Mouse (Mus musculus) limb, embryonic 14.5 days (tissue): ENCODE measurements around the gene Rab3d. TPM values are rescaled to one million over a fixed set of nuclear protein-coding genes. Genes with fewer than 3 reads are reported as not detected.
A peak's percentile ranks its signal among the peaks of the same experiment; 100 is the strongest.
"Not testable (repeated sequence)": the region's sequence is repeated elsewhere in the genome, so short reads cannot be mapped to it uniquely, and the experiment has no call there.

Experiments used
- ATAC-seq: fragments of 200-750 bp; cut with Nextera tagmentation; 2 replicates; pipeline ENCODE4 v1.8.0; 2017; ENCODE audit warnings: low read depth, moderate number of reproducible peaks, moderate TSS enrichment; ENCODE audit not compliant: low FRiP score
- DNase-seq: peaks from one replicate; pipeline ENCODE4 v3.0.0-alpha.2; 2015; ENCODE audit warnings: low spot score
- H3K27ac ChIP-seq: fragments of 300-500 bp; sonication (generic); replicated peaks from 2 replicates; pipeline ENCODE4 v1.5.1; 2014; ENCODE audit warnings: low read depth, mild to moderate bottlenecking, low read length, moderate library complexity, mixed read lengths
- H3K27me3 ChIP-seq: fragments of 300-500 bp; sonication (generic); 2 replicates; pipeline ENCODE4 v1.6.1; 2014; ENCODE audit warnings: low read length, mixed read lengths; ENCODE audit not compliant: control insufficient read depth, insufficient read depth
- H3K36me3 ChIP-seq: fragments of 300-500 bp; sonication (generic); 2 replicates; pipeline ENCODE4 v1.6.1; 2014; ENCODE audit warnings: mild to moderate bottlenecking, low read length, moderate library complexity, mixed read lengths; ENCODE audit not compliant: control insufficient read depth, insufficient read depth
- H3K4me1 ChIP-seq: fragments of 300-500 bp; sonication (generic); 2 replicates; pipeline ENCODE4 v1.6.1; 2014; ENCODE audit warnings: antibody characterized with exemption, low read length, mixed read lengths; ENCODE audit not compliant: control insufficient read depth, insufficient read depth
- H3K4me2 ChIP-seq: fragments of 300-500 bp; sonication (generic); replicated peaks from 2 replicates; pipeline ENCODE4 v1.6.1; 2014; ENCODE audit warnings: low read depth, mild to moderate bottlenecking, low read length, moderate library complexity; ENCODE audit not compliant: severe bottlenecking
- H3K4me3 ChIP-seq: fragments of 300-500 bp; sonication (generic); replicated peaks from 2 replicates; pipeline ENCODE4 v1.5.1; 2014; ENCODE audit warnings: low read length
- H3K9ac ChIP-seq: fragments of 300-500 bp; sonication (generic); 2 replicates; pipeline ENCODE4 v1.6.1; 2014; ENCODE audit warnings: mild to moderate bottlenecking, low read depth, low read length, moderate library complexity; ENCODE audit not compliant: severe bottlenecking
- H3K9me3 ChIP-seq: fragments of 300-500 bp; sonication (generic); 2 replicates; pipeline ENCODE4 v1.6.1; 2016; ENCODE audit warnings: low read length; ENCODE audit not compliant: control insufficient read depth
- POLR2A ChIP-seq: fragments of 200-500 bp; IDR thresholded peaks from 2 replicates; pipeline ENCODE4 v1.8.0; 2012; ENCODE audit warnings: inconsistent platforms, mild to moderate bottlenecking, moderate library complexity, borderline replicate concordance; ENCODE audit not compliant: insufficient read depth, insufficient read length; ENCODE audit errors: extremely low read depth
- WGBS: fragments of 180-500 bp; shearing (Covaris S2); extraction: QIAGEN DNeasy Blood & Tissue Kit; methylation state at CpG from one replicate; pipeline ENCODE4 v1.1.7; 2014; 5-methylcytosine and 5-hydroxymethylcytosine counted together
- polyA plus RNA-seq, 2 experiments: library from polyadenylated mRNA; depleted of rRNA in 1 of 2; stranded (reverse) in 1 of 2; unstranded in 1 of 2; fragments of >200 nt; fragmentation: Nextera tagmentation in 1 of 2; extraction: Ambion mirVana in 1 of 2; gene quantifications; 2 replicates each; pipeline versions ENCODE4 v1.2.1 to v1.2.3; 2012 to 2014

Rab3d gene
- polyA plus RNA-seq, 2 experiments, result 30.7 to 36.3 TPM

DNA sequence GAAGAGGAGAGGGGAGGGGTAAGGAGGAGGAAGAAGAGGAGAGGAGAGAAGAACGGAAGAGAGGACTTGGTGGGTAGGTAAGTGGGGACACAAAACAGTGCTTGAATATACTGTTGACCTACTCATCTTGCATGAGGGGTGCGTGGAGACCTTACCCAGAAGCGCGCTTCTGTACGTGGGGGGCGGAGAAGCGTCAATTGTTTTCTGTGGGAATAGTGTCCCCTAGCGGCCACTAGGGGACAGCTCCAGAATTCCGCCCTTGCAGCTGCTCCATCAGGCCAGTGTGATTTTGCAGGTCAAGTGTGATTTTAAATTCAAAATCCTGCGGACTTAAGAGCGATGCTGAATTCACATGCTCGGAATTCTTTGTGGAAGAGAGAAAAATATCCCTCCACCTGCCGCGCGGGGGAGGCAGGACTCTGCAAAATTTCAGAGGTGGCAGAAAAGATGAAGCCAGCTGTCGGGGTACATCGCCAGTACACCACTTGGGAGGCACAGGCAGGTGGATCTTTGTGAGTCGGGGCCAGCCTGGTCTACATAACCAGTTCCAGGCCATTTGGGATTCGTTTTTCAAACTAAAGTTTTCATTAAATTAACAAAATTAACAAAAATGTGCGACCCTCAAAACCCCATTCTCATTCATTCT is 47.0 kb downstream of the Rab3d start:
- 15% methylated on average over 20 of the region's 20 CpGs for WGBS
- Histone ChIP-seq H3K4me2 (peak overlapping the region; percentile 29; the same call in 1 of the 2 replicates), H3K9ac (no peak overlapping the region), H3K4me3 (no peak overlapping the region), H3K4me1 (no peaks in the 10 kb centered on the region), H3K36me3 (no peaks in the 10 kb centered on the region), H3K9me3 (no peaks in the 10 kb centered on the region), H3K27me3 (no peaks in the 10 kb centered on the region), H3K27ac (no peak overlapping the region)
- ATAC-seq (peak; percentile 44; the same call in 1 of the 2 replicates), DNase-seq (peak; percentile 54)
- no peak for TF ChIP-seq POLR2A

DNA sequence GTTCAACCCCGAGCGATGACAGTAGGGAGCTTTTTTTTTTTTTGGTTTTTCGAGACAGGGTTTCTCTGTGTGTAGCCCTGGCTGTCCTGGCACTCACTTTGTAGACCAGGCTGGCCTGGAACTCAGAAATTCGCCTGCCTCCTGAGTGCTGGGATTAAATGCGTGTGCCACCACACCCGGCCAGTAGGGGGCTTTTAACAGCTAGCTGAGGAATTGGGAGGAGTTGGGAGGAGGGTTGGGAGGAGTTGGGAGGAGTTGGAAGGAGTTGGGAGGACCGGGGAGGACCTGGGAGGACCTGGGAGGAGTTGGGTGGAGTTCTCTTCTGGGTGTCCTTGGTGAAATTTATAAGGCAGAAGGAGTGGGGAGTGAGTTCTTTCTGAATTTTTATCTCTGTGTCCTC is 48.7 kb downstream of the Rab3d start:
- not testable (repeated sequence) for H3K27me3 ChIP-seq, H3K9ac ChIP-seq, H3K9me3 ChIP-seq, H3K4me3 ChIP-seq, DNase-seq, ATAC-seq, H3K27ac ChIP-seq, H3K4me2 ChIP-seq, H3K36me3 ChIP-seq, H3K4me1 ChIP-seq
- 55% methylated on average over 7 of the region's 7 CpGs for WGBS

DNA sequence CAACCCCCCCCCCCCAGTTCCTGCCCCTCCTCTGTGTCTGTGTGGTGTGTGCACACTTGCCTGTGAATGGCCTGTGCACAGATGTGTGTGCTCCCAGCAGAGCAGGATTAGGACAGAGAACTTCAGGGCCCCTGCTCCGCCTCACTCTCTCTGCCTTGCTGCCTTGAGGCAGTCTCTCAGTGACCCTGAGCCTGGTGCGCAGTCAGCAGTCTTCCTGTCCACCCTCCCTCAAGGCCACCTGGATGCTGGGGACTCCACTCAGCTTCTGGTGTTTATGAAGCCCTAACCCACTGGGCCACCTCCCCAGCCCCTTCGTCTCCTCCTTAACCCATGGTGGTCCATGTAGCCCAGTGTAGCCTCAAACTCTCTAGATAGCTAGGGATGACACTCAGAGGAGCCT is 50.3 kb downstream of the Rab3d start:
- DNase-seq (no peak), ATAC-seq (no peak)
- no peaks in the 10 kb centered on the region for H3K4me1 ChIP-seq
- H3K4me2 ChIP-seq, result no peak overlapping the region
- WGBS, result 66% methylated on average over 3 of the region's 3 CpGs
- no peaks in the 10 kb centered on the region for H3K36me3 ChIP-seq
- no peak overlapping the region for H3K9ac ChIP-seq
- H3K4me3 ChIP-seq, result no peak overlapping the region
- H3K27ac ChIP-seq, result no peak overlapping the region
- no peaks in the 10 kb centered on the region for H3K9me3 ChIP-seq
- no peak for TF ChIP-seq POLR2A
- no peaks in the 10 kb centered on the region for H3K27me3 ChIP-seq

DNA sequence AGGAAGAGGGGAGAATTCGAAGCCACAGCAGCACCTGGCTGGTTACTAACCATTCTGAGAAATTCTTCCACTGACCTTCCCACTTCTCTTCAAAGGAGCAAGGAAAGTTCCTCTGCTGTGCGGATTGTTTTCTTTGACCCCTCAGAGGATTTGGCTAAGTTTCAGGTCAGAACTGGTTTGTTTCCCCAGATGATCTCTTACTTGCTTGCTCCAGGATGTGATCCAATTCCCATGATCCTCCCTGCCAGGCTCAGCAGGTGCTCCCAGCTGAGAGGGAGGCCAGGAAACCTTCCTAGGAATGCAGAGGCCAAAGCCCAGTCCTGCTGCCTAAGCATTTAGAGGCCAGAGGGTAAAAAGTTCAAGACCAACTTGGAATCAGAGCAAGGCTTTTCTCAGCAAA is 51.4 kb downstream of the Rab3d start:
- 36% methylated on average over 2 of the region's 2 CpGs for WGBS
- Histone ChIP-seq H3K27ac (no peak overlapping the region), H3K36me3 (no peaks in the 10 kb centered on the region), H3K27me3 (no peaks in the 10 kb centered on the region), H3K9me3 (no peaks in the 10 kb centered on the region), H3K4me2 (no peak overlapping the region), H3K9ac (no peak overlapping the region), H3K4me3 (no peak overlapping the region), H3K4me1 (no peaks in the 10 kb centered on the region)
- DNase-seq, result peak; percentile 28
- ATAC-seq, result no peak
- no peak for TF ChIP-seq POLR2A

DNA sequence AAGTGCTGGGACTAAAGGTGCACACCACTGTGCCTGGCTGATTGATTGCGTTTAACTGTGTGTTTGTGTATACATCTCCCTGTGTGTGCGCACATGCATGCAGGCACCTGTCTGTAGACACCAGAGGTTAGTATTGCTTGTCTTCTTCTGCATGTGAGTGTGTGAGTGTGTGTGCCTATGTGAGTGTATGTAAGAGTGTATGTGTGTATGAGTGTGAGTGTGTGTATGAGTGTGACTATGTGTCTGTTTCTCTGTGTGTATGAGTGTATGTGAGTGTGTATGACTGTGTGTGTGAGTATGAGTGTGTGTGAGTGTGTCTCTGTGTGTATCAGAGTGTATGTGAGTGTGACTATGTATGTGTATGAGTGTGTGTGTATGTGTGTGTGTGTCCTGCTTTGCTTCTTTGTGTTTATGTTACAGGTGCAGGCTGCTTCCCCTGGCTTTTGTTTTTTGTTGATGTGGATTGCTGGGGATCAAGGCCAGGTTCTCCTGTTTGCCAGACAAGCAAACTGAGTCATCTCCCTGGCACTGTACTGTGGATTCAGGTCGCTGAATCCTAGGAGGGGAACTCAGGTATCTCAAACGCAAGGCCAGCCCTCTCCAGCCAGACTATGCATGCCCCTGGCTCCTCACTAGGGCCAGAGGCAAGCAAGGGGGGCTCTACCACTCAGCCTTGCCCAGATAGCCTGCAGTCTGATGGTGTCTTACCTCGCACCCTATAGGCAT is 52.2 kb downstream of the Rab3d start:
- Histone ChIP-seq H3K9ac (no peak overlapping the region), H3K36me3 (no peaks in the 10 kb centered on the region), H3K4me3 (no peak overlapping the region), H3K4me1 (no peaks in the 10 kb centered on the region), H3K27me3 (no peaks in the 10 kb centered on the region), H3K9me3 (no peaks in the 10 kb centered on the region), H3K4me2 (no peak overlapping the region), H3K27ac (no peak overlapping the region)
- ATAC-seq (no peak), DNase-seq (no peak)
- WGBS, result 67% methylated on average over 5 of the region's 5 CpGs
- no peak for TF ChIP-seq POLR2A
